Mouse (Mus musculus) regulatory T cell (primary cell): Measurements from ENCODE around the gene Trappc12.

Experiments
- in situ Hi-C: fragments of 300-600 bp; cut with MboI, MseI; formaldehyde crosslinking; loops from one replicate; pipeline ENCODE4 v1.15.1; 2025; ENCODE audit warnings: high pct_unique_total_duplicates

The Trappc12 gene

DNA sequence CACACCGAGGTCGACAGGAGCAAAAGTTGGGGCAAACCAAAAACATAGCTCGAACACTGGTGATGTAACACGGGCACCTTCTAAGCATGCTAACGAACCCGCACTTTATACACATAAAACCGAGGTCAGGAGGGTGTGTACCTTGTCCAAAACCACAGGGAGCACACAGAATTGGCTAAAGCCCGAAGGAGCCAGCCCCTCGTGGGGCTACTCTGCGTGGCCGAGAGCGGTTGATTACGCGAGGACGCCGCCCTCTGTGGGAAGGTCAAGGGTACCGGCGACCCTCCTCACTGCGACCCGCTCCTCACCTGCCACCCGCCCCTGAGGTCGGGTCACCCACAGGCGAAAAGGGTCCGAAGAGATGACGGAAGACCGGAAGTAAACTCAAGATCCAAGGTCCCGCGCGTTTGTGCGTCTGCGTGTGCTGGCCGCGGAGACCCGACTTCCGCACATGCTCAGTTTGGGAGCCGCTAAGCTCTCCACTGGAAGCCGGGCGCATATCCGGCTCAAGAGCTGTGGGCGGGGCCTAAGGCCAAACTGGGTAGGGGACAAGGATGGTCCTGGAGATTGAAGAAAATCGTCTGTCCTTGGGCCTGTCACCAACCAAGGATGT lies at the start of gene Trappc12:
TSS of gene Trappc12 (minus strand) at position 452 of the 613 bp plus-strand sequence.
- in situ Hi-C loops, result loop anchor here (5.0 kb wide), 1 partner anchor 82 kb away; no protein-coding TSS in a partner anchor

DNA sequence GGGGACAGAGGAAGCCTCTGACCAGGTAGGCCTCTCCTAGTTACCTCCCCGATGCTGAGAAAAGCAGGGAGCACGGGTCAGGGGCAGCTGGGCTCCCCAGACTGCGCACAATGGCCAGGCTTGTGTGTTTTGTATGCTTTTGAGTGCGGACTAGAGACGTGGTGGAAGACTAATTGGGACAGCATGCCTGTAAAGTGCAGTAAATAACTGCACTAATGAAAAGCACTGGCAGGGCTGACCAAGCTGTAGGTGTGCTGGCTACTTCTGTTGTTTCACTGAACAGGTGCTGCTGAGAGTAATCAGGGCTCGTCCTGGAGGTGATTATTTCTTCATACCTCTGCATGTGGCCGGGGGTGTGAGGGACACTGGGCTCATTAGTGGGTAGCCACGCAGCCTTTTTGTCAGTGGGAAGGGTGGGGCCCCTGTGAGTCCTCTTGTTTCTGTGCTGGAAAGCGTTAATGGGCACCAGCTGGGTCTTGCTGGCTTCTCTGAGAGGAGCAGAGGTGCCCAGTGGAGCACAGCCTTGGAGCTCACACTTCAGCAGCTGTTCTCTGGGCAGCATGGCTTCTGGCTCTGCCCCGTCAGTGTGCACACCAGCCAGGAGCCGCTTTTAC lies 49.6 kb upstream of the Trappc12 start:
- in situ Hi-C loops, result no loop called here

DNA sequence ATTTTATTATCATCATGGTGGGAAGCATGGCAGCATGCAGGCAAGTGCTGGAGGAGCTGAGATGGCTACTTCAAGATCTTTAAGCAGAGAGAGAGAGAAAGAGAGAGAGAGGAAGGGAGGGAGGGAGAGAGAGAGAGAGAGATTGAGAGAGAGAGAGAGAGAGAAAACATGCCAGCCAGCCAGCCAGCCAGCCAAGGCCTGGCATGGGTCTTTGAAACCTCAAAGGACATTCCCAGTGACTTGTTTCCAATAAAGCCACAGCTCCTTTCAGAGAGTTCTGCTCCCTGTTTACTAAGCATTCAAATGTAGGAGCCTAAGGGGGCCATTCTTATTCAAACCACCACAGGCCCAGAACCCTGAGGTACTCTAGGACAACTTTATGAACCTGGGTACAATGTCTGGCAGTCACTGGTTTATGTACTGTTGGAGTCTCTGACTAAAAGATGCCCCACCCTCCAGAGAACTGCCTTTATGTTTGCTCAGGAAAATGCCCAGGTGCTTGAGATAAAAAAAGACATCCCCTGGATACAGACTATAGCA lies 46.7 kb upstream of the Trappc12 start:
- in situ Hi-C loops, result no loop called here

DNA sequence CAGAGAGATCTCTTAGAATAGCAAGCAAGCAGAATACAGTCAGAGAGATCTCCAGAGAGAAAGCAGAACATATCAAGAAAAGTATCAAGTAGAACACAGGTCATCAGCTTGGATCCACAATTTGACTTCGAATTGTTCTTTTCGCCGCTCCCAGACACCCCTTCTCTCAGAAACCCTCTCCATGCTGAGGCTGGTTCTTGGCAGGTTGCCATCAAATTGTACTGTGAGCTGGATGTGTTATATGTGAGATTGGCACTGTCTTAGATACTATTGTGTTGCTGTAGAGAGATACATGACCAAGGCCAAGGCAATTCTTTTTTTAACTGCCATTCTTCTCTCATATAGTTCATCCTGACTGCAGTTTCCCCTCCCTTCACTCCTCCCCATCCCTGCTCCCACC lies 44.8 kb upstream of the Trappc12 start:
- in situ Hi-C loops, result no loop called here

DNA sequence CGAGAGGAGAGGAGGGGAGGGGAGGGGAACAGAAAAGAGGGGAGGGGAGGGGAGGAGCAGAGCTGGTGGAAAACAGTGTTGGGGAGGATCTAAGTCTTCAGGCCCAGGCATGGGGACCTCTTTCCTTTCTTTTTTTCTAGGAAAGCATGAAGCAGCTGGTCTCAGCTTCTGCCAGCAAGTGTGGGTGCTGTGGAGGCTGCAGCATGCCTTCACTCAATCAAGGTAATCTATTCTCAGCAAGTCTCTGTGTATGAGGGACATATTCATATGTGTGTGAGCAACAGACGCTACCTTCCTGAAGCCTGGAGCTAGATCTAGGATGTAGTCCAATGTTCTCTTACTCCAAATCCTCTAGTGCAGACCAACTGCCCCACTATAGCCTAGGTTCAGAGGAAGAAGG lies 43.4 kb upstream of the Trappc12 start:
- in situ Hi-C loops, result no loop called here

DNA sequence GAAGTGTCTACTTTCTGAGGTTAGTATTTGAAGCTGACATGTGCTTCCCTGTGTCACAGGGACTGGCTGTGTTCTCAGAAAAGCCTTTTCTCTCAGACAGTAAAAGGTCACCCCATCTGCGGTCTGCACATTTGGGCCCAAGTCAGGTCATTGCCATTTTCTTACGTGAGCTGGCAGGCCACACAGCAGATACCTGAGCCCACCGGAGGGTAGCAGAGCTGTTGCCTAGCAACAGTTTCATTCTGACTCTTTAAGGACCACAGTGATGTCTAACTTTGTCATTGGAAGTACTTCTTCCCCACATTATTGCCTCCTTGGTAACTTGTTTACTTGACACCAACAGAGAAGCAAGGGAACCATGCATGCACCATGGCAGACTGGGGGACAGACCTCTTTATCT lies 42.3 kb upstream of the Trappc12 start:
- in situ Hi-C loops, result no loop called here

DNA sequence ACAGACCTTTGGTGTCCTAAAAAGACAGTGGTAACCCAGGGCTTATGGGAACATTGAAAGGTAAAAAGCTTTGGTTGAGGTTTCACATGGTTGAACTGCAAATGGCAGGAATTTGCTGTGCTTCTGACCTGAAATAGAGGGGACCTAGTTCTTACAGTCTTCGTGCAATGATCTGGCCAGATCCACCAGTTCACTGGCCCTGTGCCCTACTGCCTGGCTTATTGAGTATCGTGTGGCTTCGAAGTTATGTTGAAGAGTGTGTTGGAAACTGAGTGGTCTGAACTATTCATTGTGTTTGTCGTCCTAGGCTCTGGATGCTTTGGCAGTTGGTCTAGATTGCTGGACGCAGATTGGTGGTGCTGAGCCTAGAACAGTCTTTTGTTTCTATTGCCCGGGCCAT lies 36.0 kb upstream of the Trappc12 start:
- in situ Hi-C loops, result no loop called here

DNA sequence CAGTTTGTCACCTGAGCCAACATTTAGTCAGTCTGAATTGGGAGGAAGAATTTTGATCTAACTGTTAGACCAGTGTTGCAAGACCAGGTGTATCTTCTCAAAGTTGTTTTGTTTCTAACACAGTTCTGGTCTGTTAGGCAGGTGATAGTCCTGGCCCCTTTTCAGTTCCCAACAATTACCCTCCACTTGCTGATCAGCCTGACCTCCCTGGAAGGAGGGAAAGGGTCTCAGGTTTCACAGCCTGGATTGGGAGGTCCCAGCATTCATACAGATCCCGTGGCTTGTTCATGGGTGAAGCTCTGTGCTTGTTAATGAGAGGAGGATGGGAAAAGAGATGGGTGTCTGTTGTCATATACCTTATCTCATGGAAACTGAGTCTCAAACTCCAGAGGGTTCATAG lies 35.0 kb upstream of the Trappc12 start:
- in situ Hi-C loops, result no loop called here

DNA sequence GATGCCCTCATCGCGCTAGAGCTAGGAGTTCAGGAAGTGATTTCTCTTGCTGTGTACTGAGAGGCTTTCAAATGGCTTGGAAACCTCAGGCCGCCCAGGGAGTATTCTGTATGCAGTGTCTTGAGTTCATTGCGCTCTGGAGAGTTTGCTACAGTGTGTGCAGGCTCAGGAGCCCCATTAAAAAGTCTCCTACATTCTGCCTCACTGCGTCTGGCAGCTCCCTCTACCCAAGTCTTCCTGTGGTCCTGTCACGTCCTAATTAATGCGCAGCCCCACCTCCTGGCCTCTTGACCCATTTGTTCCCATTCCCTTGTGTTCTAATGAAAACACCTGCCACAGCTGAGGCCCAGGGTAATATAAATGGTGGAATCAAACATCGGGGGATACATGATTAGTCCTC lies 34.6 kb upstream of the Trappc12 start:
- in situ Hi-C loops, result no loop called here

DNA sequence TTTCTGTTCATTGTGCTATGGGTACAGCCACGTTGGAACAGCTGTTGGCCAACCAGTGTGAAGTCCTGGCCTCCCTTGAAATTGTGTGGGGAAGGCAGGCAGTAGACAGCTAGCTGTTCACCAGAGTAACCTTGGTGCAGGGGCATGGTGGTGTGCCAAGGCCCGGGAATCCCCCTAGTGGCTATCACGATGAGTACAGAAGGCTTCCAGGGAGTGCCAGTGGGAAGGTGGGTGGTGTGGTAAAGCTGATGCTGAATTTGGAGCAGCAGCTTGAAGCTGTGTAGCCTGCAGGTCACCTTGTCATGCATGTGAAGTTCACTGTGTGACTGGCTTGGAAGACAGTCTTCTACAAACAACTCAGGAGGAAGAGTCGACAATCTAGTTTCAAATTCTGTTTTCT lies 34.1 kb upstream of the Trappc12 start:
- in situ Hi-C loops, result no loop called here

DNA sequence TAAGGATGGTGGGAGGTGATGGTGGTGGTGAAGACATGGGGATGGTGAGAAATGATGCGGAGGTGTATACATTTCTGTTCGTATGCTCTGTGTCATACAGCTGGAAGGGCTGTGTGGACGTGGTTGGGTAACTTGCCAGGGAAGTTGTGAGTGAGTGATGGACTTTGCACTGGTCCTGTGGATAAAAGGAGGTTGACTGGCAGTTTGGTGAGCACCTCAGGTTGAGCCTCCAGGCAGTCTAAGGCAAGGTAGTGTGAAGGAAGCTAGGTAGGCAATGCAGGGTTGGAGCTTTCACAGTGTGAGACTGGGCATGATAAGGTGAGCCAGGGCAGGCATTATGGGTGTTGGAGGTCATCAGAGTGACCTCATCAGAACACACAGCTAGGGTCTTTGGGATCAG lies 32.4 kb upstream of the Trappc12 start:
- in situ Hi-C loops, result no loop called here

DNA sequence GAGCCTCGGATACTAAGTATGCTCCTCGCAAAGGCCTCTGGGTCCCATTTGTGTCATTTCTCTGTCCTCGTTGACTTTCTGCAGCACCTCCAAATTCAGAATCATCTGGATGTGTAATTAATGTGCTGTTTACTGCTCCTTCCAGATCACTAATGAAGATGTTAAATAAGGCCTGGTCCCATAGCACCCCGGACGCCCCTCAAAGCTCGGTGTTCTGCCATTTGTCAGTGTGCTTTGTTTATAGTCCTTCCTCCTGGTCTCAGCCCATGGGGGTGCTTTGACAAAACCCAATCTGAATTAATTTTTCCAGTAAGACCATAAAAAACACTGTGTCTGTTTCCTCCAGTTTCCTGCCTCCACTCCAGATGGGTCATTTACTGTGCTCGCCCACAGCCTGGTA lies 29.9 kb upstream of the Trappc12 start:
- in situ Hi-C loops, result no loop called here

DNA sequence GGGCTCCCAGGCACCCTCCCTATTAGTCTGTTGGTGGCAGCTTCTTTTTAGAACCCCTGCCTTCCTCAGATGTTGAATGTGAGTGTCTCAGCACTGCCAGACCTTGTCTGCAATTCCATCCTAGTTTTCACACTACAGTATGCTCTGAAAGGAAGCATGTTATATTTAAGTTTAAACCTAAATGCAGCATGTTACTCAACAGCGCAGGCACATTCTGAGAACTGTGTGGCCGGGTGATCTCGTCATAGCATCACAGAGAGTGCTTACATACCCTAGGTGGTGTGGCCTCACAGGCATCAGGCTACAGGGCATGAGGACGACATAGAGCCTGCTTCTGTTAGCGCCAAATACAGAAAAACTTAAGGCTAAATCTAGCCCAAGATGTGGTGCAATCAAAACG lies 25.4 kb upstream of the Trappc12 start:
- in situ Hi-C loops, result no loop called here

DNA sequence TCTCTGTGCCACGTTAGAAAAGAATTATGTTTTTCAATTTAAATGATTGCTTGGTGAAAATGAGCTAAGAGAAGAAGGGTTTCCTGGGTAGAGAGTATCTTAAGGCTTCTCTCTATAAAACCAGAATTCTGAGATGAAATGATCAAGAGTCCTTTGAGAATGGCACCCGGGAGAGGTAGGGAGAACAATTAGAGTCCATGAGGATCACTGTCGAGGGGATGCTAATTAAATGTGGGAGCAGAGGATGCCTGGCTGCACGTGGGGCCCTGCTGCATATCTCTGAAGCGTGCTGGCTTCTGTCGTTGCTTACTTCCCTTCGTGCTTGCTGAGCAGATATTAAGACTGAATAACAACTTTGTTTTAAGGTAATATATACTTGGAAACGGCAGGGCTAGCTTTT lies 24.8 kb upstream of the Trappc12 start:
- in situ Hi-C loops, result no loop called here

DNA sequence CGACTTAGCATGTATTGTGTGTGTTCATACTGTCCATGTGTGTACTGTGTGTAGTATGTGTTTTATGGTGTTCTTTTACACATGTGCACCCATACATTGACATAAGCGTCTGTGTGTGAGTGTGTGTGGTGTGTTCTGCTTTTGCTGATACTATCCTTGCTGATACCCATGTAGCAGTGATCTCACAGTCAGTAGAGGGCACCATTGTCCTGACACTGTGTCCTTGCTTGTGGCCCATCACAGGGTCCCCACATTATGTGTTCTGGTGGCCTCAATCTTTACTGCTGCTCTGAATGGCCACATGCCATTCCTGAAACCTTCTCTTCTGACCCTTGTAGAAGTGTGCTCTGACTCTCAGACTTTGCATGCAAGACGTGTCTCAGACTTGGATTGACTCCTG lies 23.5 kb upstream of the Trappc12 start:
- in situ Hi-C loops, result no loop called here

DNA sequence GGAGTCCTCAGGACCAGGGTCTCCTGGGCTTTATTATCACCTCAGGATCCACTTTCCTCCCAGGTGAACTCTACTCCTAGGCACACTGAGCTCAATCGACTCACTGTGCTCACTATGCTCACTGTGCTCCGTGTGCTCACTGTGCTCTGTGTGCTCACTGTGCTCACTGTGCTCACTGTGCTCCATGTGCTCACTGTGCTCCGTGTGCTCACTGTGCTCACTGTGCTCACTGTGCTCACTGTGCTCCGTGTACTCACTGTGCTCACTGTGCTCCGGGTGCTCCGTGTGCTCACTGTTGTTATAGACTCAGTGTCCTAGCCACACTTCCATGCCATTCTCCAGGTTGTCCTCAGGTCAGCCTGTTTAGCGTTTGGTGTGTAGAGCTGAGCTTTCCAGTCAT lies 19.7 kb upstream of the Trappc12 start:
- in situ Hi-C loops, result no loop called here

DNA sequence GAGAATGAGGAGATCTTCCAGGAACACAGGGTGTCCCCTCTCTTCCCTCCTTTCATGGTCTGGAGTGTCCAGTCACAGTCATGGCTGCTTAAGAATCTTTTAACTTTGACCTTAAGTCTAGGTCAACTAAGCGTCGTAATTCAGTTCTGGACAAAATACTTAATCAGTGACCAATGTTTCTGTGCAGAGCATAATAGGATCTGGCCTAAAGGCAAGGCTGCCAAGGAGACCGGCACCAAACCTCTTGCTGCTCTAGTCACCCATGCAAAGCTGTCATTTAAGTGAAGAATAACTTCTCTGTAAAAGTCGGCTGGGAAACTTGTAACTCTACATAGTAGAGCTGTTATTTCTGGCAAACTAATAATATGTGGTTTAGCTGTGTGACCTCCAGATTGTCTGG lies 5.7 kb upstream of the Trappc12 start:
- in situ Hi-C loops, result no loop called here

DNA sequence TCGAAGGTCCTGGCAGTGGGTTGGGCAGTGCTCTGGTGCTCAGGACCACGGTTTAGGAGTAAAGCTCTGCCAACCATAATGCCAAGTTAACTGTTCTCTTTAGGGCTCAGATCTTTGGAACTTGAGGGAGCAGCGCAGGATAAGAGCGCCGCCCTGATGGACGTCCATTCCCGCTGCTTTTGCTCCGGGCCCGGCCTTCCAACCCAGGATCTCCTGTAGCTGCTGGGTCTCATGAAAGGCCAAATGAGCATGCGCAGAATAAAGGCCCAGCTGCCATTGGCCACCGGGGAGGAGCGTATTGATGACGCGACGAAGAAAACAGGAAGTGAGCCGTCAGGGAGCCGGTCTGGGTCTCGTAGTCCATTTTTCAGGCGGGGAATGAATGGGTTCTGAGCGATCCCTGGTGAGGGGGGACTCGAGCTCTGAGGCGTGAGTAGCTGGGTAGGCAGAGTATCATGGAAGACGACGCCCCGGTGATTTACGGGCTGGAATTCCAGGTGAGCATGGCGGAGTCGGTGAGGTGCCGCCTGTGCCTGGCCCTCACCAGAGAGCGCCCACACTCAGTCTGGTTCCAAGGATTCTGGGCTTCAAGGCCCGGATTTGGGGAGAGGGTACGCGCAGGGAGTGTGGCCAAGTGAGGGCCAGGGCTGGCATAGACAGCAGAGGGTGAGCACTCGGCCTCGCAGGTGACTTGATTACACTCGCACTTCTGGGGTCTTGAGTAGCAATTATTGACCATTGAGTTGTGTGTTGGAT lies 1.4 kb upstream of the Trappc12 start, which contains the start of gene Eipr1:
TSS of gene Eipr1 (plus strand) at position 296 of the 756 bp plus-strand sequence.
- in situ Hi-C loops, result loop anchor here (5.0 kb wide), 1 partner anchor 81 kb away; no protein-coding TSS in a partner anchor

DNA sequence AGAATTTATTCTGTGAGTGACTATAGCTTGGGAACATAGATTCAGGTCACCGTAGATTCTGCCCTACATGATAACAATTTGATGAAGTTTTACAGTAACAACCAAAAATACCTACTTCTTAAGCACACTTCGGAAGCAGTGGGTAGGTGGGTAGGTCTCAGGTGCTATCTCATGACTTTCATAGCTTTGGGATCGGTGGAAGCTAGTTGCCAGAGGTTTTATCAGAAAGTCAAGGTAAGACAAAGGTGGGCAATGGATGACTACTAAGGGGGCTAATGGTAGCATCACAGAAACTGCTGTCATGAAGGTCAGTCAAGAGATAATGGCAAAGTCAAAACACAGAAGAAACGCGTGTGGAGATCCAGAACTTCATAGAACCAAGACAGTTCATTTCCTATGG lies 604 bp upstream of the Trappc12 start:
- in situ Hi-C loops, result loop anchor here (5.0 kb wide), 1 partner anchor 81 kb away; no protein-coding TSS in a partner anchor

DNA sequence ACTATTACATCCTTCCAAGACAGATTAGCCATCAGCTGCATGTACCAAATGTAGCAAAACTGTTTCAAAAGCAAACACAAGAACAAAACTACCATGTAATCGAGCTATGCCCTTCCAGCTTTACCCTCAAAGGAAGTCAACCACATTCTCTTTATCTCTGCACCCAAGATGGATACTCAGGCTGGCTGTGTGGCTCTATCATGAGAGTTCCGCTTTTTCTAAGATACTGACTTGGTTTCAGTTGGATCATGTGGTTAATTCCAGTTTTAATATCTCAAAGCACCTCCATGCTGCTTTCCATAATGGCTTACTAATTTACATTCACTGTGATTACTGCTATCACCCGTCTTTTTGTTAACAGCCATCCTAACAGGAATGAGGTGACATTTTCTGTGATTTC lies 6.9 kb downstream of the Trappc12 start:
- in situ Hi-C loops, result no loop called here

DNA sequence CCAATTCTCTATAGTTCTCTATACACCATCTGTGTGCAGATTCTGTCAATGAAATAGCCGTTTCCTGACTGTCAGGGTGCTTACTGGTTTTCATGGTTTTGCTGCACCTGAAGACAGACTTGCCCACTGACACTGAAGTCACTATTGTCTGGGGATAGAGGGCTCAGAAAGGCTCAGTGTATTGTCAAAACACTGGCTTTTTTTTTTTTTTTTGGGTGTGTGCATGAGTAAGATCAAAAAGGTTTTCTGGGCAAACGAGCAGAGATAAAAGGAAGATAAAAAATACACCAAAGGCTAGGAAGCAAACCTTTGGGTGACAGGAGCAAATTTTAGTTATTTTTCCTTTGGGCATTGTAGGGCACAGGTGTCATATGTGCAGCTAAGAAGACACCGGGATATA lies 15.0 kb downstream of the Trappc12 start:
- in situ Hi-C loops, result loop anchor here (5.0 kb wide), 1 partner anchor 38 kb away; no protein-coding TSS in a partner anchor

DNA sequence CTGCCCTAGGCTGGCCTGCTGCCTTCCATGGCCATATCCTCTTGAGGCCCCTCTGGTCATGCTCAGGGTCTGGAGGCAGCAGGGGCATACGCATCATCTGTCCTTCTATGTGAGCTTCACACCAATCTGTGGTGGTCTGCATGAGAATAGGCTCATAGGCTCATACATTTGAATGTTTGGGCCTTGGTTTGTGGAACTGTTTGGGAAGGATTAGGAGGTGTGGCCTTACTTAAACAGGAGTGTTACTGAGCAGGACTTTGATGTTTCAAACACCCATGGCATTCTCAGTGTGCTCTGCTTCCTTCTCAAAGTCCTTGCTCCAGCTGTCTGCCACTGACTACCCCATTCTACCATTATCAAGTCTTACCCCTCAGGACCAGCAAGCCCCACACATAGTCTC lies 16.0 kb downstream of the Trappc12 start:
- in situ Hi-C loops, result no loop called here
